In genomic region chr10:128990994-128991393, GRCm38 (mm10) we compare ENCODE assay signal across 30 mouse cellular contexts. TPM values are rescaled to one million over a fixed set of nuclear protein-coding genes. Genes with fewer than 3 reads are reported as not detected.
DNase-seq lines count a peak whose midpoint lies in the region; ATAC-seq and TF ChIP-seq lines count a peak whose summit lies in the region.
"Had no signal": no experiment of that assay in that cellular context is flagged by ENCODE, and none has a peak within 500 bp of the region (broad histone marks: within the 10 kb centered on the region; RNA-seq: fewer than 3 reads in every experiment).

No protein-coding gene starts in this region.

- ATAC-seq in forebrain, embryonic 12.5 days (ENCODE audit: low FRiP score) = no peak
- ATAC-seq in megakaryocyte-erythroid progenitor cell, adult 5-6 weeks (replicated peaks; ENCODE audit: low FRiP score, low TSS enrichment, poor library complexity, severe bottlenecking) = no peak
- ATAC-seq: forebrain, postnatal 0 days; midbrain, embryonic 15.5 days had no signal

- no peaks in the 10 kb centered on the region for H3K36me3 ChIP-seq in myocyte (ENCODE audit: control insufficient read depth, insufficient read depth)
- no peaks in the 10 kb centered on the region for H3K36me3 ChIP-seq in forebrain, embryonic 12.5 days (replicated peaks)
- H3K36me3 ChIP-seq: embryonic facial prominence, embryonic 12.5 days; midbrain, embryonic 15.5 days had no signal

- DNase-seq in CD4-positive, CD25-positive, alpha-beta regulatory T cell, adult 2 months (ENCODE audit: low read depth, low spot score) = peak; percentile 40
- peak; percentile 88 for DNase-seq in T-cell, adult 2 months (ENCODE audit: low spot score)
- peak; percentile 61 for DNase-seq in thymus, postnatal 25 days
- no peak for DNase-seq in cerebellum, postnatal 14 days
- DNase-seq: cerebellum, adult 2 months; forebrain, postnatal 0 days; kidney, adult 8-10 months; kidney, postnatal 14 days; lung, adult 18-20 months; lung, postnatal 14 days; right cerebral cortex, postnatal 4 days had no signal

- H3K4me2 ChIP-seq in myocyte (ENCODE audit: low read depth) = peak overlapping the region; percentile 46
- no peak overlapping the region for H3K4me2 ChIP-seq in forebrain, embryonic 12.5 days
- H3K4me2 ChIP-seq: embryonic facial prominence, embryonic 12.5 days; liver, embryonic 11.5 days; midbrain, embryonic 15.5 days had no signal

- no peak overlapping the region for H3K9ac ChIP-seq in forebrain, embryonic 12.5 days
- H3K9ac ChIP-seq: embryonic facial prominence, embryonic 12.5 days; forebrain, postnatal 0 days; midbrain, embryonic 15.5 days had no signal

- no peak overlapping the region for H3ac ChIP-seq in myocyte (ENCODE audit: control insufficient read depth, insufficient read length)

- no peaks in the 10 kb centered on the region for H3K9me3 ChIP-seq in forebrain, embryonic 12.5 days
- H3K9me3 ChIP-seq: embryonic facial prominence, embryonic 12.5 days; megakaryocyte, embryonic 14.5 days; midbrain, embryonic 15.5 days had no signal

- H3K27me3 ChIP-seq in myocyte (ENCODE audit: control insufficient read depth, insufficient read depth, insufficient read length) = no peaks in the 10 kb centered on the region
- no peaks in the 10 kb centered on the region for H3K27me3 ChIP-seq in forebrain, embryonic 12.5 days
- H3K27me3 ChIP-seq: embryonic facial prominence, embryonic 12.5 days; midbrain, embryonic 15.5 days had no signal

- no peaks in the 10 kb centered on the region for H3K79me2 ChIP-seq in myocyte (ENCODE audit: control insufficient read depth, insufficient read depth)

- H3K4me3 ChIP-seq in myocyte = no peak overlapping the region
- H3K4me3 ChIP-seq in forebrain, embryonic 12.5 days (replicated peaks) = no peak overlapping the region
- H3K4me3 ChIP-seq: embryonic facial prominence, embryonic 12.5 days; erythroblast, embryonic 14.5 days; megakaryocyte, embryonic 14.5 days; midbrain, embryonic 15.5 days had no signal

- no peaks in the 10 kb centered on the region for H3K4me1 ChIP-seq in forebrain, embryonic 12.5 days
- H3K4me1 ChIP-seq: embryonic facial prominence, embryonic 12.5 days; midbrain, embryonic 15.5 days had no signal

- no peak for TF ChIP-seq POLR2A in myocyte (IDR thresholded peaks at IDR 0.05; ENCODE audit: insufficient read length, low read depth)

- H3K27ac ChIP-seq in forebrain, embryonic 12.5 days = no peak overlapping the region
- H3K27ac ChIP-seq: embryonic facial prominence, embryonic 12.5 days; midbrain, embryonic 15.5 days had no signal

TF ChIP-seq in myocyte, 11 proteins besides CTCF, POLR2A, EP300 and RAD21:
- TF ChIP-seq REST (IDR thresholded peaks at IDR 0.05; ENCODE audit: insufficient read depth, insufficient read length) = no peak
- TF ChIP-seq CEBPB (IDR thresholded peaks at IDR 0.05; ENCODE audit: insufficient read depth, poor library complexity, severe bottlenecking) = peak; percentile 28; the same call in 1 of the 2 replicates
- TF ChIP-seq TCF3 (IDR thresholded peaks at IDR 0.05; ENCODE audit: insufficient read length, low read depth) = no peak
- no peak for TF ChIP-seq TCF12 (IDR thresholded peaks at IDR 0.05; ENCODE audit: insufficient read depth, poor library complexity, severe bottlenecking)
- TF ChIP-seq MAX (IDR thresholded peaks at IDR 0.05; ENCODE audit: low read depth) = no peak
- peak in 1 of 3 experiments; percentile 11 for TF ChIP-seq MYOG (IDR thresholded peaks at IDR 0.05; ENCODE audit: control insufficient read depth in 1 of 3, insufficient read depth in 1 of 3, insufficient read length in 2 of 3, low read depth in 2 of 3)
- TF ChIP-seq USF1 (IDR thresholded peaks at IDR 0.05; ENCODE audit: low read depth) = no peak
- TF ChIP-seq MYOD1 (IDR thresholded peaks at IDR 0.05; ENCODE audit: control insufficient read depth in 1 of 3, insufficient read length in 2 of 3, low read depth in 2 of 3) = peak in 1 of 3 experiments; percentile 7
- TF ChIP-seq E2F4 (IDR thresholded peaks at IDR 0.05; ENCODE audit: insufficient read depth) = no peak
- no peak for TF ChIP-seq SRF (IDR thresholded peaks at IDR 0.05; ENCODE audit: control insufficient read depth, insufficient read length, low read depth)
- no peak for TF ChIP-seq POLR2AphosphoS2 (IDR thresholded peaks at IDR 0.05; ENCODE audit: insufficient read length, low read depth)

RNA-seq across cellular contexts. Expression of gene Olfr9, which starts 1.8 kb away (rescaled TPM):
- not detected for polyA plus RNA-seq in myocyte (2012; fragmentation: generic; extraction: Trizol)
- polyA plus RNA-seq in forebrain, embryonic 12.5 days (2016; fragmentation: Nextera tagmentation; extraction: Ambion mirVana) = not detected in 2 replicates
- not detected in 2 replicates for total RNA-seq in megakaryocyte-erythroid progenitor cell, adult 5-6 weeks (2014; fragmentation: Nextera tagmentation)
- not detected in 2 replicates for total RNA-seq in megakaryocyte-erythroid progenitor cell, adult 5-6 weeks (2017)
- total RNA-seq: adrenal gland, adult 18-20 months; adrenal gland, postnatal 4 days; forebrain, postnatal 0 days; gastrocnemius, postnatal 4 days; hematopoietic stem cell, adult 5-6 weeks; layer of hippocampus, adult 8-10 months; left cerebral cortex, adult 18-20 months had no signal
- polyA plus RNA-seq: cerebellum, adult 2 months; cortical plate, adult 2 months; embryonic facial prominence, embryonic 12.5 days; erythroblast, embryonic 14.5 days; forebrain, postnatal 0 days; heart, embryonic 14.5 days; intestine, embryonic 14.5 days; limb, embryonic 11.5 days; liver, embryonic 11.5 days; midbrain, embryonic 15.5 days; neural tube, embryonic 11.5 days had no signal

RNA-seq across cellular contexts. Expression of gene Olfr763, which starts 19.6 kb away (rescaled TPM):
- polyA plus RNA-seq in myocyte (2012; fragmentation: generic; extraction: Trizol) = 0.05 TPM
- polyA plus RNA-seq in forebrain, embryonic 12.5 days (2016; fragmentation: Nextera tagmentation; extraction: Ambion mirVana) = not detected in 2 replicates
- not detected in 2 replicates for total RNA-seq in megakaryocyte-erythroid progenitor cell, adult 5-6 weeks (2014; fragmentation: Nextera tagmentation)
- total RNA-seq in megakaryocyte-erythroid progenitor cell, adult 5-6 weeks (2017) = not detected in 2 replicates
- total RNA-seq: adrenal gland, adult 18-20 months; adrenal gland, postnatal 4 days; forebrain, postnatal 0 days; gastrocnemius, postnatal 4 days; hematopoietic stem cell, adult 5-6 weeks; layer of hippocampus, adult 8-10 months; left cerebral cortex, adult 18-20 months had no signal
- polyA plus RNA-seq: cerebellum, adult 2 months; cortical plate, adult 2 months; embryonic facial prominence, embryonic 12.5 days; erythroblast, embryonic 14.5 days; forebrain, postnatal 0 days; heart, embryonic 14.5 days; intestine, embryonic 14.5 days; limb, embryonic 11.5 days; liver, embryonic 11.5 days; midbrain, embryonic 15.5 days; neural tube, embryonic 11.5 days had no signal

RNA-seq across cellular contexts. Expression of gene Mettl7b, which starts 30.2 kb away (rescaled TPM):
- 0.71 TPM for polyA plus RNA-seq in myocyte (2012; fragmentation: generic; extraction: Trizol)
- polyA plus RNA-seq in forebrain, embryonic 12.5 days (2016; fragmentation: Nextera tagmentation; extraction: Ambion mirVana) = not detected in 2 replicates
- total RNA-seq in megakaryocyte-erythroid progenitor cell, adult 5-6 weeks (2014; fragmentation: Nextera tagmentation) = not detected in 2 replicates
- total RNA-seq in megakaryocyte-erythroid progenitor cell, adult 5-6 weeks (2017) = not detected in 2 replicates
- total RNA-seq: forebrain, postnatal 0 days; hematopoietic stem cell, adult 5-6 weeks; layer of hippocampus, adult 8-10 months; left cerebral cortex, adult 18-20 months had no signal
- polyA plus RNA-seq: cerebellum, adult 2 months; cortical plate, adult 2 months; erythroblast, embryonic 14.5 days; forebrain, postnatal 0 days; heart, embryonic 14.5 days; limb, embryonic 11.5 days; liver, embryonic 11.5 days; midbrain, embryonic 15.5 days; neural tube, embryonic 11.5 days had no signal

RNA-seq across cellular contexts. Expression of gene Olfr764-ps1, which starts 48.7 kb away (rescaled TPM):
- polyA plus RNA-seq in myocyte (2012; fragmentation: generic; extraction: Trizol) = 0.01 TPM
- polyA plus RNA-seq in forebrain, embryonic 12.5 days (2016; fragmentation: Nextera tagmentation; extraction: Ambion mirVana) = not detected in 2 replicates
- not detected in 2 replicates for total RNA-seq in megakaryocyte-erythroid progenitor cell, adult 5-6 weeks (2014; fragmentation: Nextera tagmentation)
- not detected in 2 replicates for total RNA-seq in megakaryocyte-erythroid progenitor cell, adult 5-6 weeks (2017)
- total RNA-seq: adrenal gland, adult 18-20 months; adrenal gland, postnatal 4 days; forebrain, postnatal 0 days; gastrocnemius, postnatal 4 days; hematopoietic stem cell, adult 5-6 weeks; layer of hippocampus, adult 8-10 months; left cerebral cortex, adult 18-20 months had no signal
- polyA plus RNA-seq: cerebellum, adult 2 months; cortical plate, adult 2 months; embryonic facial prominence, embryonic 12.5 days; erythroblast, embryonic 14.5 days; forebrain, postnatal 0 days; heart, embryonic 14.5 days; intestine, embryonic 14.5 days; limb, embryonic 11.5 days; liver, embryonic 11.5 days; midbrain, embryonic 15.5 days; neural tube, embryonic 11.5 days had no signal

RNA-seq across cellular contexts. Expression of gene Itga7, which starts 57.4 kb away (rescaled TPM):
- polyA plus RNA-seq in myocyte (2012; fragmentation: generic; extraction: Trizol) = 635 TPM
- 0.46 and 0.73 TPM in 2 replicates for polyA plus RNA-seq in forebrain, embryonic 12.5 days (2016; fragmentation: Nextera tagmentation; extraction: Ambion mirVana)
- not detected in 2 replicates for total RNA-seq in megakaryocyte-erythroid progenitor cell, adult 5-6 weeks (2014; fragmentation: Nextera tagmentation)
- 0.04 and 0.19 TPM in 2 replicates for total RNA-seq in megakaryocyte-erythroid progenitor cell, adult 5-6 weeks (2017)
- total RNA-seq: hematopoietic stem cell, adult 5-6 weeks had no signal
- polyA plus RNA-seq: erythroblast, embryonic 14.5 days had no signal

Comparison
In these comparisons a context has a peak if more than half of its experiments do, and no peak if none do; other contexts are left out.
1. DNase-seq: peak in CD4-positive, CD25-positive, alpha-beta regulatory T cell, adult 2 months (single experiment), T-cell, adult 2 months (single experiment) and thymus, postnatal 25 days (single experiment); none in cerebellum, postnatal 14 days (0 of 2).